Mouse (Mus musculus): Measurements from ENCODE around the gene Pkp1. TPM values are rescaled to one million over a fixed set of nuclear protein-coding genes. Genes with fewer than 3 reads are reported as not detected.

Pkp1 gene
- total RNA-seq, 2 experiments from 2014 or later, result 0.09 TPM; not detected in 1

- no peak for DNase-seq (ENCODE audit: low spot score)
Observed at GRCm38 (mm10) chr1:135909381-135909780, 9.6 kb downstream of the Pkp1 start.

DNA sequence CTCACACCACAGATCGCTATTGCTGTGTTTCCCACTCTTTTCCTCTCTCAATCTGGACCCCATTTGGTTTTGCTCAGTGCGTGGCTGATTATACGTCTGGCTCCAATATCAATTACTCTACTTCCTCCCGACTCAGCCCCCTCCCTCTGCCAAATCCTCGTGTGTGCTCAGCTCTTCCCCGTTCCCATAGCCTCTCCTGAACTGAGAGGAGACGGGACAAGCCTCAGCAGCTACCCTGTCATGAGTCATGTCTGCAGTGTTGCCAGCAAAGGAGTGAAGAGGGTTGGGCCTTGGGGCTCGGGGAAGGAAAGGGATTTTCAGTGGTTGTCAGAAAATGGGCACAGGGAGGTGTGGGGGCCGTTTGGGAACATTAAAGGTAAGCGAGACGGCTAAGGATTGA is 12.3 kb downstream of the Pkp1 start:
- DNase-seq (ENCODE audit: low spot score), result no peak

GRCm38 (mm10) chr1:135899991-135900515 is 19.0 kb downstream of the Pkp1 start:
- no peak for DNase-seq (ENCODE audit: low spot score)

GRCm38 (mm10) chr1:135899295-135899694 is 19.7 kb downstream of the Pkp1 start:
- DNase-seq (ENCODE audit: low spot score), result no peak

DNA sequence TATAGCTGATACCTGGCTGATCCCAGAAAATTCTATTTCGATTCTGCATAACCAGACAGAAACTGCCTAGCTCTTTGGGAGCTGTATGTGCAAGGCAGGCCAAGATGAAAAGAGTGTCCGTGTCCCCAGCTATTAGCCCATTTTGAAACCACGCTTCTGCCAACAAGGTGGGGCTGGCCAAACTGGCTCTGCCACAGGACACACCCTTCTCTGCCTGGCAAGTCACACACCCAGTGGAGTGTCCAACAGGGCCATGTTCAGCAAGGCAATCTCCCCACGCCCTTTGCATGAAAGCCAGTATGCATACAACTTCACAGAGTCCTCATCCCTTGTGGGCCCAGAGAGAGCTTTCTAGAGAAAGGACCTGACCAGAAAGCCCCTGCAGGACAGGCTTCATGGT is 23.6 kb downstream of the Pkp1 start:
- no peak for DNase-seq (ENCODE audit: low spot score)

GRCm38 (mm10) chr1:135893377-135893776 is 25.6 kb downstream of the Pkp1 start:
- DNase-seq (ENCODE audit: low spot score), result no peak

- DNase-seq (ENCODE audit: low spot score), result no peak
Observed at GRCm38 (mm10) chr1:135892764-135893163, 26.2 kb downstream of the Pkp1 start.

GRCm38 (mm10) chr1:135892233-135892632 is 26.8 kb downstream of the Pkp1 start:
- DNase-seq (ENCODE audit: low spot score), result no peak

DNA sequence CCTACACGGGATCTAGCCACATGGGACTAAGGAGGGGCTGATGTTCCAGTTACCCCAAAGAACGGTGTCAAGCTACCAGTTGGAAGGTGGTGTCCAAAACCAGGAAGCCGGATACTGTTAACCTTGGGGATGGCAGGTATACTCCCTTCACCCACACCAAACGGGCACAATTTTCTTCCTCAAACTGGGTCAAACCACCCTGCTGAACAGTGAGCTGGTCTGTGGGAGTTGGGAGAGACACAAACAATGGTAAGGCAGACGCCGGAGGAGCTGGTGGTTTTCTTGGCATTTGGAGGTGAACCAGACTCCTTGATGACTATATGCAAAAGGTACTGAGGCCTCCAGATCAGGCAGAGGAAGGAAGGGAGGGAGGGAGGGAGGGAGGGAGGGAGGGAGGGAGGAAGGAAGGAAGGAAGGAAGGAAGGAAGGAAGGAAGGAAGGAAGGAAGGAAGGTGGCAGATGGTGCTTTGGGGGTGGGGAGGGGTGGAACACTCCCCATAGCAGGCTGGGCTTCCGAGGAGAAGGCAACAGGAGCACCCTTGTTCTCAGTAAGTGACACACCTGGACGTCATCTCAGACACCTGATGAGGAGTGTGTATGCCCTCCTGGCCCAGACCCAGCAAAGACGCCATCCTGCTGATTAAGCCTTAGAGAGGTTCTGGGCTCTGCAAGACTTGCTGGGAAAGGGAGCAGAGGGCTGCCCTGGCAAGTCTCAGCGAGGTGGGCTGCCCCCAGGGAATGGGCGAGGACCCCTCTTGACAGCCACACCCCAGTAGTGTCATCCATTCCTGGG is 27.4 kb downstream of the Pkp1 start:
- DNase-seq (ENCODE audit: low spot score), result no peak

GRCm38 (mm10) chr1:135889461-135890185 is 29.4 kb downstream of the Pkp1 start:
- no peak for DNase-seq (ENCODE audit: low spot score)

GRCm38 (mm10) chr1:135882385-135883109 is 36.5 kb downstream of the Pkp1 start:
- peak; percentile 57 for DNase-seq (ENCODE audit: low spot score)

- DNase-seq (ENCODE audit: low spot score), result no peak
Observed at GRCm38 (mm10) chr1:135877248-135877647, 41.8 kb downstream of the Pkp1 start.

GRCm38 (mm10) chr1:135872991-135873390 is 46.0 kb downstream of the Pkp1 start:
- DNase-seq (ENCODE audit: low spot score), result no peak

GRCm38 (mm10) chr1:135868570-135868969 is 50.4 kb downstream of the Pkp1 start:
- no peak for DNase-seq (ENCODE audit: low spot score)

- DNase-seq (ENCODE audit: low spot score), result peak; percentile 80
Observed at GRCm38 (mm10) chr1:135865518-135866194, 53.4 kb downstream of the Pkp1 start.

DNA sequence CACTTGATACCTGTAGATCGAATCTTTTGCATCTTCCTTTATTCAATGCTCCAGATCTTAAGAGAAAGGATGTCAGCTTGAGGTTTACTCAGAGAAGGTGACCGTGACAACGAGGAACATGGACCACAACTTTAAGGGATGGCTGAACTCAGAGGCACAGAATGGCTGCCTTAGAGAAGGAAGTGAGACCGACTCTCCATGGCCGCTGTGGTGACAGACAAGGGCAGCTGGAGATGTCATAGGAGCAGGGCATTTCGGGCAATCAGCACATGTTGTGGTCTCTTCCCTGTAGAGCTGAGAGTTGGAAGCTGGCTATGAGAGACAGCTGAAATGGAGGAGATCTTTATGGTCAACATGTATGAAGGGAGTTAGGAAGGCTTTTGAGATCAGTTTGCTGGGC is 54.2 kb downstream of the Pkp1 start:
- DNase-seq (ENCODE audit: low spot score), result no peak

DNA sequence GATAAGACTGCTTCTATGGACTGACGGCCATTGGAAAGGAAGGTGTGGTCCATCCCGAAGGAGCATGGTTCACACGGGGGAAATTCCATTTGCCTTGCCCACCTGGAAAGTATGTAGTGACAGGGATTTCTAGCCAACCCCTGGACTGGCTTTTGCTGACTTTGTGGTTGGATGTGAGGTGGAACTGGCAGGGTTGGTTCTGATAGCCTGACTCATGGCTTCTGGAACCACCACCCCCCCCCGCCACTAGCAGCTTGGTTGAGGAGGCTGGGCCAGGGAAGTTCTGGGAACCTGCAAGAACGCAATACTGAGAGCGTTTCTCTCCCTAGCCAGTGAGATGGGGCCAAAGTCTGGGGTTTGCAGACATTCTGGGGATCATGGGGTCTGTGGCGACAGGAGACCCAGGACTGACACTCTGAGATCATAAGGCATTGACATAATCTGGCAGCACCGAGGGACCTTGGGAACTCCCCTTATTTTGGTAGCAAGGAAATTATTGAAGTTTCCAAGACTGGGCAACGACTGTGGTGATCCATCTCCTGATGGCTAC is 55.1 kb downstream of the Pkp1 start:
- DNase-seq (ENCODE audit: low spot score), result no peak

GRCm38 (mm10) chr1:135862561-135862960 is 56.4 kb downstream of the Pkp1 start:
- no peak for DNase-seq (ENCODE audit: low spot score)

GRCm38 (mm10) chr1:135861980-135862552 is 56.9 kb downstream of the Pkp1 start:
- no peak for DNase-seq (ENCODE audit: low spot score)

GRCm38 (mm10) chr1:135861091-135861490 is 57.9 kb downstream of the Pkp1 start:
- no peak for DNase-seq (ENCODE audit: low spot score)

DNA sequence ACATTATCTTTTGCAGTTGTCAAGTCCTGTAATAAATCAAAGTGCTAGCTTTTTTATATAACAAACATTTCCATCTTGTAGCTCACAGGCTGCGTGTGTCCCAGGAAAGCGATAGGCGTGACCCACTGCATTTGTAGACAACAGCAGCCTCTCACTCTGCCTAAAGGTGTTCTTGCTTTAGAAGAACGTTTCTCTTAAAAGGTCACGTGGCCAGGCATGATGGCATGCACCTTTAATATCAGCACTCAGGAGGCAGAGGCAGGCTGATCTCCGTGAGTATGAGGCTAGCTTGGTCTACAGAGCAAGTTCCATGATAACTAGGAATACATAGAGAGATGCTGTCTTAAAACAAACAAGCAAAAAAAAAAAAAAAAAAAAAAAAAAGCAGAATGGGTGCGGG is 60.5 kb downstream of the Pkp1 start:
- DNase-seq (ENCODE audit: low spot score), result no peak

Data from gastrocnemius, adult 18-20 months (tissue).